Mouse (Mus musculus) cerebellum, adult 2 months (tissue): Measurements from ENCODE around the gene Gnai1.

Experiments
- CTCF ChIP-seq: fragments of 200-500 bp; IDR thresholded peaks from 2 replicates; pipeline ENCODE4 v1.5.1; 2011; ENCODE audit warnings: low read depth, mild to moderate bottlenecking, control low read depth, low read length, moderate library complexity, borderline replicate concordance; ENCODE audit not compliant: insufficient read depth
- POLR2A ChIP-seq: fragments of 200-500 bp; IDR thresholded peaks from 2 replicates; pipeline ENCODE4 v1.6.1; 2011; ENCODE audit warnings: low read length, control low read depth, borderline replicate concordance; ENCODE audit not compliant: insufficient read depth

DNA sequence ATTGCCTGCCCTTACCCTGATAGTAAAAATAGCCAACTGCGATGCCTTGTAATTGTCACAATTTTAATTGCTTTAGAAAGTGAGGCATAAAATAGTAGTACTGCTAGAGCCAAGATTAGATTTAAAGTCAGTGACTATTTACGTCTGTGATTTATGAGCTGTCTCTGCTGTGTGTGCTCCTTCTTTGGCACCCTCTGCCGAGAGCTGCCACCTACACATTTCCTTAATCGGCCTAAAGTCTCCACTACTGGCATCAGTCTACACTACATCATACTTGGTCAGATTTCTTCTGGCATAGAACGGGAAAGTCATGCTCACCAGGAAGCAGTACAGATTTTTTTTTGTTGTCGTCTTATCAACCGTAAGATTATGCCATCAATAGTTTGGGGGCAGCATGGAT is 131.3 kb downstream of the Gnai1 start:
- TF ChIP-seq CTCF (no peak), POLR2A (no peak)
